Mouse (Mus musculus) thymus, adult 2 months (tissue): ENCODE data around the gene Bricd5.

ENCODE experiments used
- CTCF ChIP-seq: fragments of 200-500 bp; IDR thresholded peaks from 2 replicates; pipeline ENCODE4 v1.5.1; 2012; ENCODE audit warnings: mild to moderate bottlenecking, control low read depth, low read length, moderate library complexity, borderline replicate concordance; ENCODE audit not compliant: control insufficient read depth, poor library complexity, insufficient read depth; ENCODE audit errors: extremely low read depth
- POLR2A ChIP-seq: fragments of 200-500 bp; IDR thresholded peaks from 2 replicates; pipeline ENCODE4 v1.6.1; 2012; ENCODE audit warnings: mild to moderate bottlenecking, low read length, control low read depth, moderate library complexity; ENCODE audit not compliant: control insufficient read depth, poor library complexity, insufficient read depth; ENCODE audit errors: extremely low read depth

DNA sequence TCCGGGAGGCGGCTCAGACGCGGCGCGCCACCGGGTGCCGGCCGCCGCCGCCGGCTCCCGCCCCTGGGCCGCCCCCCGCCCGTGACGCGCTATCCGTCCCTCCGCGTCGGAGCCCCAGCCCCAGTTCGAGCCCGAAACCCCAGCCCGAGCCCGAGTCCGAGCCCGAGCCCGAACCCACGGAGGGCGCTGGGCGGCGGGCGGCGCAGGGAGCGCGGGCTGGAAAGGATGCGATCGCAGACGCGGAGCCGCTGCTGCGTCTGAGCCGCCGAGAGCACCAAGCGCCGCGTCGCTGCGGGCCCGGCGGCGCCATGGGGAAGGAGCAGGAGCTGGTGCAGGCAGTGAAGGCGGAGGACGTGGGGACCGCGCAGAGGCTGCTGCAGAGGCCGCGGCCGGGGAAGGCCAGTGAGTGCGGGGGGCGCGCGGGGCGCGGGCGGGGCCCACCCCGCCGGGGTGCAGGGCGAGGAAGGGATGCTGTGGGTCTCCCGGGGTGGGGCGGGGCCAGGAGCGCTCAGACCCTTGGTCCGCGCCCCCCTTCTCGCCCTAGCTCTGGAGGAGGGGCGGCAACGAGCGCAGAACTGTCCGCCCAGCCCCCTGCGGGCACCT lies 15.1 kb downstream of the Bricd5 start:
- TF ChIP-seq POLR2A (no peak), CTCF (no peak)
